Mouse (Mus musculus) ES-Bruce4 (cell line): ENCODE measurements around the gene Anks1. TPM values are rescaled to one million over a fixed set of nuclear protein-coding genes. Genes with fewer than 3 reads are reported as not detected.

Experiments used
- H3K27ac ChIP-seq: 2 replicates; pipeline ENCODE4 v1.5.1; 2012; ENCODE audit warnings: low read length, inconsistent platforms; ENCODE audit not compliant: insufficient read depth
- H3K27me3 ChIP-seq: 2 replicates; pipeline ENCODE4 v1.6.1; 2012; ENCODE audit warnings: mild to moderate bottlenecking, low read length, inconsistent platforms; ENCODE audit not compliant: control insufficient read depth, poor library complexity, insufficient read depth, severe bottlenecking
- H3K36me3 ChIP-seq: 2 replicates; pipeline ENCODE4 v1.6.1; 2012; ENCODE audit warnings: inconsistent platforms, mild to moderate bottlenecking, low read length, moderate library complexity; ENCODE audit not compliant: control insufficient read depth, poor library complexity, insufficient read depth, severe bottlenecking
- H3K4me1 ChIP-seq: one replicate; pipeline ENCODE4 v1.8.1; 2011; ENCODE audit warnings: low read length; ENCODE audit not compliant: control insufficient read depth, insufficient read depth
- H3K4me3 ChIP-seq: 2 replicates; pipeline ENCODE4 v1.5.1; 2011; ENCODE audit warnings: low read depth, mild to moderate bottlenecking, low read length
- H3K9ac ChIP-seq: 2 replicates; pipeline ENCODE4 v1.6.1; 2012; ENCODE audit warnings: low read depth, mild to moderate bottlenecking, inconsistent platforms; ENCODE audit not compliant: poor library complexity, severe bottlenecking
- H3K9me3 ChIP-seq: replicated peaks from 2 replicates; pipeline ENCODE4 v1.6.1; 2012; ENCODE audit warnings: mild to moderate bottlenecking, low read length, inconsistent platforms; ENCODE audit not compliant: control insufficient read depth, poor library complexity, insufficient read depth, severe bottlenecking
- CTCF ChIP-seq: IDR thresholded peaks from one replicate; pipeline ENCODE4 v1.8.1; 2011; ENCODE audit warnings: low read depth, low read length
- EP300 ChIP-seq: IDR thresholded peaks from 2 replicates; pipeline ENCODE4 v1.6.1; 2011; ENCODE audit warnings: low read depth, low read length; ENCODE audit not compliant: insufficient read depth
- POLR2A ChIP-seq: IDR thresholded peaks from one replicate; pipeline ENCODE4 v1.8.1; 2011; ENCODE audit warnings: low read length; ENCODE audit not compliant: insufficient read depth
- polyA plus RNA-seq: library from polyadenylated mRNA; stranded (reverse); fragments of >200 nt; gene quantifications from 2 replicates; pipeline ENCODE4 v1.2.4, GENCODE M21; 2011; ENCODE audit warnings: low read depth; ENCODE audit not compliant: missing spikeins, insufficient read depth, insufficient read length

Gene Anks1
- polyA plus RNA-seq, 1 experiment: 23.7 TPM

- Histone ChIP-seq H3K27ac (no peak overlapping the region), H3K4me3 (peak overlapping the region; percentile 11)
- no peak for TF ChIP-seq CTCF
- no peak for TF ChIP-seq EP300
- no peak for TF ChIP-seq POLR2A
Measured at GRCm38 (mm10) chr17:28069446-28069845, 160.3 kb downstream of the Anks1 start.

GRCm38 (mm10) chr17:28070256-28070655 is 161.2 kb downstream of the Anks1 start:
- no peak overlapping the region for H3K9ac ChIP-seq
- peaks cover 2% of the 10 kb centered on the region for H3K4me1 ChIP-seq
- TF ChIP-seq CTCF (no peak), POLR2A (no peak), EP300 (no peak)
- H3K27me3 ChIP-seq: no peaks in the 10 kb centered on the region
- H3K27ac ChIP-seq: no peak overlapping the region
- H3K36me3 ChIP-seq: no peaks in the 10 kb centered on the region
- H3K4me3 ChIP-seq: no peak overlapping the region
- 0 out of 2 replicates have a peak, but pooled peaks cover 2% of the 10 kb centered on the region for H3K9me3 ChIP-seq

More at GRCm38 (mm10) chr17:28069446-28069845, 160.3 kb downstream of the Anks1 start:
- Histone ChIP-seq H3K36me3 (no peaks in the 10 kb centered on the region), H3K9me3 (0 out of 2 replicates have a peak, but pooled peaks cover 2% of the 10 kb centered on the region), H3K4me1 (peaks cover 2% of the 10 kb centered on the region), H3K9ac (no peak overlapping the region), H3K27me3 (no peaks in the 10 kb centered on the region)

GRCm38 (mm10) chr17:28072730-28073129 is 163.6 kb downstream of the Anks1 start:
- H3K4me3 ChIP-seq: no peak overlapping the region
- no peak overlapping the region for H3K9ac ChIP-seq
- H3K36me3 ChIP-seq: no peaks in the 10 kb centered on the region
- H3K4me1 ChIP-seq: peaks cover 2% of the 10 kb centered on the region
- 0 out of 2 replicates have a peak, but pooled peaks cover 2% of the 10 kb centered on the region for H3K9me3 ChIP-seq
- no peaks in the 10 kb centered on the region for H3K27me3 ChIP-seq
- TF ChIP-seq POLR2A: no peak
- TF ChIP-seq CTCF: no peak
- TF ChIP-seq EP300: no peak
- H3K27ac ChIP-seq: no peak overlapping the region

- Histone ChIP-seq H3K27ac (no peak overlapping the region), H3K9ac (no peak overlapping the region), H3K36me3 (no peaks in the 10 kb centered on the region), H3K27me3 (no peaks in the 10 kb centered on the region), H3K4me3 (no peak overlapping the region), H3K9me3 (0 out of 2 replicates have a peak, but pooled peaks cover 2% of the 10 kb centered on the region), H3K4me1 (peaks cover 3% of the 10 kb centered on the region)
- TF ChIP-seq POLR2A (no peak), EP300 (no peak), CTCF (no peak)
Measured at GRCm38 (mm10) chr17:28074486-28074885, 165.4 kb downstream of the Anks1 start.

GRCm38 (mm10) chr17:28078028-28078427 is 168.9 kb downstream of the Anks1 start:
- Histone ChIP-seq H3K27me3 (no peaks in the 10 kb centered on the region), H3K4me1 (peaks cover 2% of the 10 kb centered on the region)

GRCm38 (mm10) chr17:28079618-28080017 is 170.5 kb downstream of the Anks1 start:
- Histone ChIP-seq H3K27me3 (no peaks in the 10 kb centered on the region), H3K9ac (peak overlapping the region; percentile 86), H3K9me3 (no peaks in the 10 kb centered on the region), H3K27ac (peak overlapping the region; percentile 5; the same call in 1 of the 2 replicates), H3K4me3 (peak overlapping the region; percentile 71), H3K4me1 (peaks cover 5% of the 10 kb centered on the region), H3K36me3 (no peaks in the 10 kb centered on the region)
- TF ChIP-seq CTCF (peak; percentile 89), EP300 (peak; percentile 93), POLR2A (no peak)

More at GRCm38 (mm10) chr17:28078028-28078427, 168.9 kb downstream of the Anks1 start:
- H3K27ac ChIP-seq: peak overlapping the region; percentile 93; the same call in 1 of the 2 replicates
- H3K4me3 ChIP-seq: no peak overlapping the region
- H3K9ac ChIP-seq: no peak overlapping the region
- 0 out of 2 replicates have a peak, but pooled peaks cover 2% of the 10 kb centered on the region for H3K9me3 ChIP-seq
- H3K36me3 ChIP-seq: no peaks in the 10 kb centered on the region
- TF ChIP-seq EP300: no peak
- TF ChIP-seq POLR2A: no peak
- no peak for TF ChIP-seq CTCF
